ENCODE assay signal across 18 mouse cellular contexts in the genomic region with DNA sequence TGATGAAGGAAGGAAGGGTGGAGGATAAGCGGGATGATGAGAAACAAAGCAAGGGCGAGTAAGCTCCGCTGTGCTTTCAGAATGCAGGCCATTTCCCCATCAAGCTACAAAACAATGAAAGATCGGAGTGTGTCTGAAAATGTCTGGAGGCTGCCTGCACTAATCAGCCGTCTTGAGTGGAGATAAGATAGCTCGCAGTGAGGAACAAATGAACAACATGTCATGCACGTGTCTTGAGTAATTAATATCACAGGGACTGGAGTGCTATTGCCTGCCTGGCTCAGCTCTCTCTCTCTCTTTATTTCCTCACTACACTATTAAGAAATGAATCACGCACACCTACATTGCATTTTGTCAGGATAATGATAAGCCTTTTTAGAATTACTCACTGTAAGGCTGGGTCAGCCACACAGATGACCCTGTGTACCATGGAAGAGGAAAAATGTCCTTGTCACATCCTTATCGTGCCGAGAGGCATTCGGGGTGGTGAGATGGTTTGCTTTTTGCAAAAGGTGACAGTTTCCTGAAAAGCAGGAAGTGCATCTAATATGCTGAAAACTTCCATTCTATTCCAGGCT.
A peak's percentile ranks its signal among the peaks of the same experiment; 100 is the strongest.
DNase-seq lines count a peak whose midpoint lies in the region; ATAC-seq lines count a peak whose summit lies in the region.
"Had no signal": no experiment of that assay in that cellular context is flagged by ENCODE, and none has a peak within 500 bp of the region (broad histone marks: within the 10 kb centered on the region; RNA-seq: fewer than 3 reads in every experiment).

No protein-coding gene starts in this region.

- H3K9me3 ChIP-seq in heart, embryonic 14.5 days (ENCODE audit: control insufficient read depth, low read length): no peaks in the 10 kb centered on the region
- H3K9me3 ChIP-seq in midbrain, embryonic 12.5 days: no peaks in the 10 kb centered on the region
- 0 out of 2 replicates have a peak, but pooled peaks cover 4% of the 10 kb centered on the region for H3K9me3 ChIP-seq in midbrain, embryonic 10.5 days (replicated peaks)
- H3K9me3 ChIP-seq in hindbrain, embryonic 15.5 days: no peaks in the 10 kb centered on the region
- H3K9me3 ChIP-seq in neural tube, embryonic 14.5 days (ENCODE audit: control insufficient read depth, low read length): no peaks in the 10 kb centered on the region
- H3K9me3 ChIP-seq: embryonic facial prominence, embryonic 15.5 days; G1E had no signal

- H3K4me3 ChIP-seq in heart, embryonic 14.5 days (ENCODE audit: control insufficient read depth in 1 of 2, insufficient read depth in 1 of 2, low read depth in 1 of 2, low read length in 2 of 2): no peak overlapping the region
- H3K4me3 ChIP-seq in midbrain, embryonic 12.5 days: no peak overlapping the region
- H3K4me3 ChIP-seq in midbrain, embryonic 10.5 days: no peak overlapping the region
- H3K4me3 ChIP-seq in hindbrain, embryonic 15.5 days: no peak overlapping the region
- H3K4me3 ChIP-seq in neural tube, embryonic 14.5 days (ENCODE audit: low read depth, low read length): no peak overlapping the region
- H3K4me3 ChIP-seq: embryonic facial prominence, embryonic 15.5 days; megakaryocyte, embryonic 14.5 days had no signal

- H3K9ac ChIP-seq in heart, embryonic 14.5 days (ENCODE audit: low read length): no peak overlapping the region
- no peak overlapping the region for H3K9ac ChIP-seq in midbrain, embryonic 12.5 days (replicated peaks)
- no peak overlapping the region for H3K9ac ChIP-seq in hindbrain, embryonic 15.5 days
- no peak overlapping the region for H3K9ac ChIP-seq in neural tube, embryonic 14.5 days (replicated peaks; ENCODE audit: low read depth, low read length)
- H3K9ac ChIP-seq: embryonic facial prominence, embryonic 15.5 days had no signal

- ATAC-seq in heart, embryonic 14.5 days (ENCODE audit: insufficient number of reproducible peaks, insufficient read depth, low FRiP score, low read depth): no peak
- ATAC-seq in midbrain, embryonic 12.5 days (ENCODE audit: low FRiP score, low read depth): peak; percentile 58; the same call in 1 of the 2 replicates
- ATAC-seq in hindbrain, embryonic 15.5 days (ENCODE audit: low FRiP score, low read depth): peak; percentile 80
- peak; percentile 51; the same call in 1 of the 2 replicates for ATAC-seq in neural tube, embryonic 14.5 days (ENCODE audit: low read depth)
- no peak for ATAC-seq in megakaryocyte-erythroid progenitor cell, adult 5-6 weeks (replicated peaks; ENCODE audit: low FRiP score, low TSS enrichment, poor library complexity, severe bottlenecking)

- H3K27me3 ChIP-seq in heart, embryonic 14.5 days (ENCODE audit: control insufficient read depth, insufficient read depth, low read length): peaks cover 3% of the 10 kb centered on the region; the same call in 1 of the 2 replicates
- H3K27me3 ChIP-seq in midbrain, embryonic 12.5 days: no peaks in the 10 kb centered on the region
- no peaks in the 10 kb centered on the region for H3K27me3 ChIP-seq in midbrain, embryonic 10.5 days (ENCODE audit: low read depth, poor library complexity, severe bottlenecking)
- H3K27me3 ChIP-seq in hindbrain, embryonic 15.5 days: no peaks in the 10 kb centered on the region
- H3K27me3 ChIP-seq in neural tube, embryonic 14.5 days (ENCODE audit: control insufficient read depth, insufficient read depth, low read length): no peaks in the 10 kb centered on the region
- H3K27me3 ChIP-seq: embryonic facial prominence, embryonic 15.5 days; megakaryocyte, embryonic 14.5 days had no signal

- H3K4me1 ChIP-seq in heart, embryonic 14.5 days (ENCODE audit: control insufficient read depth in 2 of 2, insufficient read depth in 2 of 2, low read length in 2 of 2): peaks cover 2 to 6% of the 10 kb centered on the region in 2 experiments; a peak in 3 of 4 replicates
- no peaks in the 10 kb centered on the region for H3K4me1 ChIP-seq in midbrain, embryonic 12.5 days
- H3K4me1 ChIP-seq in midbrain, embryonic 10.5 days: no peaks in the 10 kb centered on the region
- H3K4me1 ChIP-seq in hindbrain, embryonic 15.5 days (replicated peaks): no peaks in the 10 kb centered on the region
- no peaks in the 10 kb centered on the region for H3K4me1 ChIP-seq in neural tube, embryonic 14.5 days (ENCODE audit: control insufficient read depth, insufficient read depth, low read length)
- H3K4me1 ChIP-seq: embryonic facial prominence, embryonic 15.5 days; megakaryocyte, embryonic 14.5 days had no signal

- no peak overlapping the region for H3K27ac ChIP-seq in heart, embryonic 14.5 days (replicated peaks in 1 of 2; ENCODE audit: control insufficient read depth in 1 of 2, insufficient read depth in 1 of 2, low read depth in 2 of 2, low read length in 2 of 2)
- H3K27ac ChIP-seq in midbrain, embryonic 12.5 days (replicated peaks): 0 out of 2 replicates have a peak overlapping the region, but pooled peaks have one; percentile 10
- H3K27ac ChIP-seq in midbrain, embryonic 10.5 days (replicated peaks): no peak overlapping the region
- peak overlapping the region; percentile 16 for H3K27ac ChIP-seq in hindbrain, embryonic 15.5 days (replicated peaks)
- no peak overlapping the region for H3K27ac ChIP-seq in neural tube, embryonic 14.5 days (ENCODE audit: low read depth, low read length)
- H3K27ac ChIP-seq: embryonic facial prominence, embryonic 15.5 days had no signal

- H3K4me2 ChIP-seq in heart, embryonic 14.5 days (ENCODE audit: low read length): peak overlapping the region; percentile 33
- H3K4me2 ChIP-seq in midbrain, embryonic 12.5 days (replicated peaks): no peak overlapping the region
- H3K4me2 ChIP-seq in hindbrain, embryonic 15.5 days: peak overlapping the region; percentile 29; the same call in 1 of the 2 replicates
- no peak overlapping the region for H3K4me2 ChIP-seq in neural tube, embryonic 14.5 days (ENCODE audit: low read depth, low read length)
- H3K4me2 ChIP-seq: embryonic facial prominence, embryonic 15.5 days had no signal

- 20% methylated on average over 11 of the region's 11 CpGs for WGBS in heart, embryonic 14.5 days
- 74% methylated on average over 11 of the region's 11 CpGs for WGBS in midbrain, embryonic 12.5 days
- WGBS in midbrain, embryonic 10.5 days: 83% methylated on average over 11 of the region's 11 CpGs
- WGBS in hindbrain, embryonic 15.5 days: 60% methylated on average over 11 of the region's 11 CpGs
- WGBS in neural tube, embryonic 14.5 days: 69% methylated on average over 11 of the region's 11 CpGs

- intact Hi-C loops in heart, postnatal 10 days (cut with DNase I): no loop called here

- no peak for DNase-seq in heart, postnatal 10 days
- DNase-seq in midbrain, embryonic 10.5 days (ENCODE audit: low spot score): no peak
- no peak for DNase-seq in layer of hippocampus, postnatal 10 days (ENCODE audit: low spot score in 2 of 2)
- DNase-seq: adrenal gland, postnatal 36 days; cerebellum, adult 11 months; kidney, adult 8-10 months; left cerebral cortex, postnatal 4 days; lung, adult 18-20 months; right cerebral cortex, postnatal 25 days; thymus, postnatal 14 days had no signal

- H3K36me3 ChIP-seq in heart, embryonic 14.5 days (ENCODE audit: control insufficient read depth, insufficient read depth, low read length): no peaks in the 10 kb centered on the region
- no peaks in the 10 kb centered on the region for H3K36me3 ChIP-seq in midbrain, embryonic 12.5 days
- H3K36me3 ChIP-seq in midbrain, embryonic 10.5 days: no peaks in the 10 kb centered on the region
- H3K36me3 ChIP-seq in hindbrain, embryonic 15.5 days: no peaks in the 10 kb centered on the region
- H3K36me3 ChIP-seq in neural tube, embryonic 14.5 days (ENCODE audit: control insufficient read depth, insufficient read depth, low read length): no peaks in the 10 kb centered on the region
- H3K36me3 ChIP-seq: embryonic facial prominence, embryonic 15.5 days; G1E had no signal

Comparison
In these comparisons a context has a peak if more than half of its experiments do, and no peak if none do; other contexts are left out.
1. H3K27ac ChIP-seq: peak in midbrain, embryonic 12.5 days (single experiment) and hindbrain, embryonic 15.5 days (single experiment); none in heart, embryonic 14.5 days (0 of 2), midbrain, embryonic 10.5 days (single experiment) and neural tube, embryonic 14.5 days (single experiment).
2. ATAC-seq: peak in midbrain, embryonic 12.5 days (single experiment), hindbrain, embryonic 15.5 days (single experiment) and neural tube, embryonic 14.5 days (single experiment); none in heart, embryonic 14.5 days (single experiment) and megakaryocyte-erythroid progenitor cell, adult 5-6 weeks (single experiment).
3. H3K4me2 ChIP-seq: peak in heart, embryonic 14.5 days (single experiment) and hindbrain, embryonic 15.5 days (single experiment); none in midbrain, embryonic 12.5 days (single experiment) and neural tube, embryonic 14.5 days (single experiment).